Mouse (Mus musculus) erythroblast, embryonic 14.5 days (primary cell): ENCODE measurements around the gene Fkbp14.

Source experiments
- GATA1 ChIP-seq: IDR thresholded peaks from 2 replicates; pipeline ENCODE4 v1.6.1; 2012; ENCODE audit warnings: low read length, inconsistent platforms, mixed read lengths
- TAL1 ChIP-seq: IDR thresholded peaks from 3 replicates; pipeline ENCODE4 v1.6.1; 2012; ENCODE audit warnings: low read length, inconsistent platforms, mixed read lengths

- no peak for TF ChIP-seq TAL1
- no peak for TF ChIP-seq GATA1
Observed at GRCm38 (mm10) chr6:54588212-54588611, 8.9 kb downstream of the Fkbp14 start.
